Mouse (Mus musculus): ENCODE data around the gene Pak6.
"Not testable (repeated sequence)": the region's sequence is repeated elsewhere in the genome, so short reads cannot be mapped to it uniquely, and the experiment has no call there.

Pak6 gene

DNA sequence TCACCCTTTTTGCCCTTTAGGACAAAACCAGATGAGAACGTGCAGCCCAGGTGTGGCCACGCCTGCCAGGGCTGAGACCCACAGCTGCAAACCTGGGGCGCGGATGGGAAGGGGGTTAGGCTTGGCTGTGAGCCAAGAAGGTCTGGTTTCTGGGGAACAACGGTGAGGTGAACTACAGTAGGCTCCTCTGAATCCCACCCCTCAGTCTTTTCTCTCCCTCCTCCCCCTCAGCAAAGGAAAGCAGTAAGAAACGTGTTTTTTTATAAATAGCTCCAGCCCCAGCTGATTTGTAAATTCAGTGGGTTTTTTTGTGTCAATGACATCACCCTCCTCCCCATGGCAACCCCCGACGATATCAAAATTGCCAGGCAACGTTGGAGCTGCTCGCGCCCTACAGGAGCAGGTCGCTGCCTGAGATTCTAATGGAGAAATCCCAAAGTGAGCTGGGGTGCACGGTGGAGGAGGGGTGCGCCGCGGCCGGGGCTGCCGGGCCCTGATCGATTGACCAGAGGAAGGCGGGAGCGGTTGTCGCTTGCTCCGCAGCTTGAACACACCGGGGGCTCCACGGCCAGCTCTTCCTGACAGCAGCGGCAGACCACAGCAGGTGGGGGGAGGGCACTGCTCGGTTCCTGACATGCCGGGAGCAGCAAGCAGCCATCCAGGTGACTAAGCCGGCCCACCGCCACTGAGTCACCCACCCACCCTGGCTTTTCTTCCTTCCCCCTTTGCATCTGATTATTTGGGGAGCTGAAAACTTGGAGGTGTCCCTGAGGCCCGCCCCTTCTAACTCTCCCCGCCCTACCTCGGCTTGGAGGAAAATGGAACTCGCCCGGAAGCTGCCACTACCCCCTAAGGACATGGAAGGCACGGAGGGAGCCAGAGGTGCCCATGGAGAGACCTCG lies at the start of gene Pak6:
Pak6 (plus strand) TSS at position 402 of the 902 bp plus-strand sequence.
- DNase-seq = peak; percentile 76

GRCm38 (mm10) chr2:118618013-118618412 lies 45.1 kb upstream of the Pak6 start:
- no peak for DNase-seq

DNA sequence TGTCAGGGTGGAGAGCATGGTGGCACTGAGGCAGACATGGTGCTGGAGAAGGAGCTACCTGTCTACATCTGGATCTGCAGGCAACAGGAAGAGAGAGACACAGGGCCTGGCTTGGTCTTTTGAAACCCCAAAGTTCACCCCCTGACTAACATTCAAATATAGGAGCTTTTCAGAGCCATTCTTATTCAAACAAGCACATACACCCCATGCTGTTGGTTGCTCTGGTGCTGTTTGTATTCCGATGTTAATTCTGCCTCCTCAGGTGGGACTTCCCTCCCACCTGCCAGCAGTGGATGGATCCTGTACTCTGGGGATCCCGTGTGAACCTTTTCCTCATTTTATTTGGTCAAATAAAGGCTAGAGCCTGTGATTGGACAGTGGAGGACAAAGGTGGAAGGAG lies 43.0 kb upstream of the Pak6 start:
- DNase-seq = no peak

- DNase-seq = no peak
These were observed 42.5 kb upstream of the Pak6 start for GRCm38 (mm10) chr2:118620608-118621007.

DNA sequence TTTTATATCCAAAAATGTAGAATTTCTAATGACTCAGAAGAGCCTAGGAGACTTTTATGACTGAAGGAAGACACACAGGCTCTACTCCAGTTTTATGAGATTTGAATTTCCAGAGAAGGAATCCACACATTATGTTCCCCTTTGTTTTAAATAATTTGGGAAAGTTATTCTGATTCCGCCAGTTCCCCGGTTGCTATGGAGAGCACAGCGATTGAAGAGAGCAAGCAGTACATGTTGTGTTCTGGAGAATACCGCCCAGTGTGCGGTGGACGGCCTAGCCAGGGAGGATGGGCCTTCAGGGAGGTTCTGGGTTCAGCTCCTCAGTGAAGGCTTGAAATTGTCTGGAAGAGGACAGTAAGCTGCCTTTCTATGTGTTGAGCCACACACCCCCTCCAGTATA lies 33.8 kb upstream of the Pak6 start:
- DNase-seq = no peak

GRCm38 (mm10) chr2:118633441-118633840 lies 29.7 kb upstream of the Pak6 start:
- no peak for DNase-seq

DNA sequence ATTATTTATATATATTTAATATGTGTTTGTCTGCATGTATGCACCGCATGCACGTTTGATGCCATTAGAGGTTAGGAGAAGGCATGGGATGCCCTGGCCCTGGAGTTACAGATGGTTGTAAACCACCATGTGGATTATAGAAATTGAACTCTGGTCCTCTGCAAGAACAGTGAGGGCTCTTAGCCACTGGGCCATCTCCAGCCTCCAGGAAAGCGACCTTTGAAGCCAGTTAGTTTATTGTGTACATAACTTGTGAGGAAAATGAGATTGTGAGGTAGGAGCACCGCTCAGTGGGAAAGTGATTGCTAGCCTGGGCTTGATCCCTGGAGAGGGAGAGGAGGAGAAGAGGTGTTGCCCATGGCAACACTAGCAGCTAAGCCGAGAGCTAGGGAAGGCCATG lies 25.8 kb upstream of the Pak6 start:
- DNase-seq = no peak

DNA sequence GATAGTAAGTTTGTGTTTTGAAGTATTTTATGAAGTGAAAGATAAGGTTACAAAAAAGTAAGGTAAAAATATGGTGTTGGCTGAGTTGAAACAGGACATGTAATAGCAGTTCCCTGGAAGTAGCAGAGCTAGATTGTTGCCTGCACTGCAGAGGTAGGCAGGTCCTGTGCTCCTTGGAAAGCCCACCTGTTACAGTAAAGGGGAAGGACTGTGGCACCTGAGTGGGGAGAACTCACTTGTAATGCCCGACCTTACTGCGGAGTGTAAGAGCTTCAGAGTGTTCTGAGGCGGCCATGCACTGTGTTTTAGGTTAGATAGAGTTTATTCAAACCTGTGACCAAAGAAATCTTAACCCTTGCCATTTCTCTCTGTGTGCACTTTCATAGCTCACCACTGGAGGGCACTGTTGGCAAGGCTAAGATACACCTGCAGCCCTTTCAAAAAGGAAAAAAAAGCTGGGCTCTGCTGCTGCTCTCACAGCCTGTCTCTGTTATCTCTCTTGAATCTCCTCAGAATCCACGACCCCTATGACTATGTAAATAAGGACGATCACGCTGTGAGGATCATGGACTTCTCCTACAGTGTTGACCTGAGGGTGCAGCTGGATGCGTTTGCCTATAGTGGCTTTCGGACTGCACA lies 25.1 kb upstream of the Pak6 start:
- peak; percentile 53 for DNase-seq

DNA sequence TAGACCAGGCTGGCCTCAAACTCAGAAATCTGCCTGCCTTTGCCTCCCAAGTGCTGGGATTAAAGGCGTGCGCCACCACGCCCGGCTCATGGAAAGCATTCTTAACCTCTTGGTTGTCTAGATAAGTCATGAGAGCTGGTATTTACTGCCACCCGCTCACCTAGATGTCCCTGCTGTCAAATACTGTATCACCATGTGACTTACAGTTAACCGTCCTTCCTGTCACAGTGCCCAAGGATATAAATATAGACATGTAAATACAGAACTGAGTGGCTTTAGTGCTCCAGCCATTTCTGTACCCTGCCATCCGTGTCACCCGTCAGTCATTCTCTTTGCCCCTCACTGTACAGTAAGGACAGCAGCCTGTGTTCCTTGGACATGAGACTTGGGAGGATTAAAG lies 24.4 kb upstream of the Pak6 start:
- DNase-seq = no peak

DNA sequence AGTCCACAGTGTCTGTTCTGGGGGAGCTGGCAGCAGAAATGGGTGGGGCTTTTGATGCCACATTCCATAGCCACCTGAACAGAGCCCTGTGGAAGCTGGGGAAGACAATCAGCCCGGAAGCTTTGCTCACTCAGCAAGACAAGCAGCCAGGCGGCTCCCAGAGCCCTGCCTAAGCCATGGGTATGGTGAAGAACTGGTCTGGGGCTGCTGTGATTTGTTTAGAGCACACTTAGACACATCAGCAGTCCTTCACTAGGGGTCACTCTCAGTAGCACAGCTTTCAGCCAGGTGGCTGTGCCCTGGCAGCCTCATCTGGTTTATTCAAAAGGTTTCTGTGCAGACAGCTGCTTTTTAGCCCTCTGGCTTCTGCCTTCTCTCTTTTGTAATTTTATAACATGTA lies 22.0 kb upstream of the Pak6 start:
- no peak for DNase-seq

GRCm38 (mm10) chr2:118642431-118642830 lies 20.7 kb upstream of the Pak6 start:
- DNase-seq = no peak

DNA sequence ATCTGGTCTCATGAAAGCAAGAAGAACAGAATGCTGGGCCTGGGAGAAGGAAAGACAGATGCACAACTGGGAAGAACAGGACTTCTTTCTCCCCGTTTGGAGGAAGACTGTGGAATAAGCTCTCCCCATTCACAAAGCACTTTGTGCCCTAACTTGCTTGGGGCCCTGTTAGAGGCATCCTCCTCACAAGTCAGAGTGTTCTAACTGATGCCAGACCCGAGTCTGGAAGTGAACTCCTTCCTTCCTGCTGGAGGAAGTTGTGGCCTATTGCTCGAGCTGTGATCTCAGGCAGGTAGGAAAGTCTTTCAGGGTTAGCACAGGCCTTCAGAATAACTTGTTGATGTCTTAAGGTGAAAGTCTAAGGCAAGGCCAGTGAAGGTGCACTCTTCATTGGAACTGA lies 20.2 kb upstream of the Pak6 start:
- DNase-seq = no peak

DNA sequence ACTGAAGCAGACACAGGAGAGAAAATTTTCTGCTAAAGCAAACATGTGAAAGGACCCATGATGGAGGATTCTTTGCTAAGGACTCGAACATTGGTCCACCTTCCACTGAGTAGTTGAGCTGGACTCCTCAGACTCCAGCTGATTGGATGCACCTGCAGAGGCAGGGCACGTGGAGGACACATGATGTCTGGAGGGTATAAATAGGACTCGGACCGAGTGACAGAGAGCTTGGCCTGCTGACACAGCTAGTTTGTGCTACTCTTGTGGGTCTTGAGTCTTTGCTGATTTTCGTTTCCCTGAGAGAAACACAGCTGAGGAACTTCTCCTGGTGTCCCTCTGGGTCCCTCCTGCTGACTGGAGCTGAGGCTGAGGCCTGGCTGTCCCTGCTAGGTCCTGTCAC lies 16.4 kb upstream of the Pak6 start:
- no peak for DNase-seq

GRCm38 (mm10) chr2:118650697-118651096 lies 12.4 kb upstream of the Pak6 start:
- not testable (repeated sequence) for DNase-seq

- DNase-seq = no peak
These were observed 6.3 kb upstream of the Pak6 start for GRCm38 (mm10) chr2:118656688-118657281.

DNA sequence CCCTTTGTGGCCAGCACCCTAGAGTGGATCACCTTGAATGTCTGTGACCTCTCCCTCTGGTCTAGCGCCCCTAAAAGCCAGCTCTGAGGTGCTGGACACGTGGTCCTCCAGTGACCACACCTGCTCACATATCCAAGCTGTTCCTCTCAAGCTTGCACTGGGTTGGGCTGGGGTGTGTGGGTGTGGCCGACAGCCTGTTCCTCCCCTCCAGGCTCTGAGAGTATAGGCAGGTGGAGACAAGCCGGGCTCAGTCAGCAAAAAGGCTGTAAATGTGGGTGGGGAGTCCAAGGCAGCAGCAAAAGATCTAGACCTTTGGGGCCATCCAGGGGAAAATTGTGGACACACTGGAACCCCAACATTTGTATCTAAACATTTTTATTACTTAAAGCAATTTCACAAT lies 4.6 kb upstream of the Pak6 start:
- no peak for DNase-seq

DNA sequence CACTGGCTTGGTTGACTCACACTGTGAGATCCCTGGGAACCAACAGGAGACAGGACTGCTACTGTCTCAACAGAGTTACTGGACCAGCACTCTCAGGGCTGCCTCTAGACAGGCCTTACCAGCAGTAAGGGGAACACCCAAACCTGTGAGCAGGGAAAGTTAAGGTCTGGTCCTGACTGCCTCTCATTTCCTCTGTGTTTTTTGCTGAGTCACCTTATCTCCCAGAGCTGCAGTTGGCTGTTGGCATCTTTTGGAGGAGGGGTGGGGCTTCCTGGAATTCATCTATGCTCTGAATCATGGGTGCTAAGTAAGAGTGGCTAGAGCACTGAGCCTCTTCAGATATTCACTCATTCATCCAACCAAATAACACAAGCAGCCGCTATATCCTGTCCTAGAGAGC lies 4.0 kb upstream of the Pak6 start:
- DNase-seq = peak; percentile 59

GRCm38 (mm10) chr2:118659493-118659892 lies 3.6 kb upstream of the Pak6 start:
- DNase-seq = no peak

DNA sequence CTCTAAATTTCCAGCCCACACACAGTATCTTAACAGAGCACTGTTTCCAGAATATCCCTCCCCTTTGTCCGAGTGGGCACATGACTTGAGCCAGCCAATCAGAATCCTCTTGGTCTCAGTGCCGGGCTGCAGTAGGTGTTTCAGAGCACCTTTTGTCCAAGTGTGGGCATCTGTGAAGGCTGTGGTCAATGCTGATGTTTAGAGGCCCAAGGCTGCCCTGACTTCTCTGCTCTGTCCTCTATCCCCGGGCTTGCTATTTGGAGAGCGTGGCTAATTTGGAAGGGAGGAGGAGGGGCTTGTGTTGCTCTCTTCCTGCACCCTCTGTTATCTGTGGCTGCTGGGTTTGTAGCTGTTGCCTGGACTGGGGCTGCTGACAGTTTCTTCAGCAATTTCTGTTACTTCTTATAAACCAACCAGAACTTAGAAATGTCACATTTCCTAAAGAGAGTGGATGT lies 3.1 kb upstream of the Pak6 start:
- peak; percentile 38 for DNase-seq

GRCm38 (mm10) chr2:118661891-118662290 lies 1.2 kb upstream of the Pak6 start:
- DNase-seq = no peak

DNA sequence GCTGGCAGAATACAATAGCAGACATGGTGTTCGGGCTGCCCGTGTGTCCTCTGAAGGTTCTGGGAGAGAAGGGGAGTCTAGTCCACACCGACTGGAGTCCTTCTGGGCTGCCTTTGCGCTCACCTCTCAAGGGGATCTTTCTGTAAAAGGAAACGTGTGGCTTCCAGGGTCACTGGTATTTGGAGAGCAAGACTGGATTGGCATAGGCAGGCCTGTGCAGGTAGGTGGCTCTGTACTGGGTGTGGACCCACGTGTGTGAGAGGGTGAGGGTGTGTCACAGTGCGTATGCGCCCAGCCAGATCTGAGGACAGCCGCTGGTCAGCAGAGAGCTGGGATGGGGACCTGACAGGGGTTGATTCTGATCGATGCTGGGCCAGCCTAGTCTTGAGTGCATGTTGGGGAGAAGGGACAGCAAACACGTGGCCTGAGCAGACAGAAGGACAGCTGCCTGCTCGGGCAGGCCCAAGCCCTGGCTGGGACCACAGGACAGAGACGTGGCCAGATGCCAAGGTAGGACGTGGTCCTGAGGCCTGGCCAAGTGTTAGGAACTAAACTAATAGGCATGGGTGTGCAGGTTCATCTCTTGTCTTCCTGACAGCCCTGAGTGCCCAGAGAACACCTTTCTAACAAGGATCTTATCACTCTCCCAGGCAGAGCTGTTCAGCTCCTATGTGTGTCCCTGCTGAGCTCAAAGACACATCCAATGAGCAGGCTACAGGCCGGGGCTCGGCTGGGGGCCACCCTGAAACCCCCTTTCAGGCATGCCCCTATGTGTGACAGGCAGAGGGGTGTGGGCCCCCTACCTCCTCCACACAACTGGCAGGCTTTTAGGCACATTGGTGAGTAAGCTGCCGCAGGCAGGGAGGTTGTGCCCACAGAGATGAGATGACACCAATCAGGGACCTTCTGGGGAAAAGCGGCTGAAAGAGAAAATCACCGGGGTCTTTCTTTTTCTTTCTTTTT lies 982 bp downstream of the Pak6 start:
- DNase-seq = peak; percentile 38

DNA sequence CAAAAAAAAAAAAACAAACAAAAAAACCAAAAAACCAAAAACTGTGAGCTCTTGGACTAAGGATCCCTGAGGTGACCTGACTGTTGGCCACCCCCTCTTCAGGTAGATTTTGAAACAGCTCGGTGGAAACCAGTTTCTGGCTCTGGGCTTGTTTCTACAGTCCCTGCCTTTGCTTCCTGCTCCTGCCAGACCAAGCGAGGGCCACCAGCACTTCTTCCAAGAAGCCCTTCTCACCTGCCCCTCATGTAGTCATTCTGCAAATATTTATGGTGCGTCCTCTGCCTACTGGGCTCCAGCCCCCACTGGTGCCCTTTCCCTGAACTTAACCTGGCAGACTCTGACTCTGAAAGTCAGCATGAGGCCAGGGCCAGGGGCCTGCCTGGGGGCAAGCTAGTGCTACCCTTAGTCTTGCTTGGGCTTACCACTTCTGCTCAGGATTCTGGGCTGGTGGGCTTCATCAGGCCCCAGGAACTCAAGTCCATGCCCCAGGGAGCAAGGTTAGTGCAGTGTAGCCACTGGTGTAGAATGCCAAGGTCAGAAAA lies 1.9 kb downstream of the Pak6 start:
- DNase-seq = no peak

Measured in right cerebral cortex, adult 18-20 months (tissue).